Mouse (Mus musculus): ENCODE data around the gene Mxd3. TPM values are rescaled to one million over a fixed set of nuclear protein-coding genes. Genes with fewer than 3 reads are reported as not detected.

Gene Mxd3
- polyA plus RNA-seq, 1 experiment = 8.6 TPM

DNA sequence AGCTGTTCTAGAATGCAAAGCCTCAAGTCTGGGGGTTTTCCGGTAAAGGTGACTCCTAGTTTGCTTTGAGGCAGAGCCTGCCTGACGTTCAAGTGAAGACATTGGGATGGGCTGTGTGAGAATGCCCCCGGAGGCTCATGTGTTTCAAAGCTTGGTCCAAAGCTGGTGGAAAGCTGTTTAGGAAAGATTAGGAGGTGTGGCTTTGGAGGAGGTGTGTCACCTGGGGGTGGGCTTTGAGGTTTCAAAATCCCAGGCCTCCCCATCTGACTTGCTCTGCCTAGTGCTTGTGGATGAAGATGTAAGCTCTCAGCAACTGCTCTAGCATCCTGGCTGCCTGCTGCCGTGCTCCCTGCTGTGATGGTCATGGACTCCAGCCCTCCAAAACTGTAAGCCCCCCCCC, 6.1 kb upstream of the Mxd3 start:
- no peak overlapping the region for H3K4me3 ChIP-seq (ENCODE audit: insufficient read depth, low read length)
- TF ChIP-seq CTCF (IDR thresholded peaks at IDR 0.05; ENCODE audit: low read depth, low read length) (no peak), POLR2A (IDR thresholded peaks at IDR 0.05; ENCODE audit: borderline replicate concordance, low read depth, low read length) (no peak)
- no peak overlapping the region for H3K27ac ChIP-seq (ENCODE audit: insufficient read depth, low read depth, low read length)
- H3K4me1 ChIP-seq (ENCODE audit: control insufficient read depth, insufficient read depth, low read length) = peaks cover 4% of the 10 kb centered on the region

DNA sequence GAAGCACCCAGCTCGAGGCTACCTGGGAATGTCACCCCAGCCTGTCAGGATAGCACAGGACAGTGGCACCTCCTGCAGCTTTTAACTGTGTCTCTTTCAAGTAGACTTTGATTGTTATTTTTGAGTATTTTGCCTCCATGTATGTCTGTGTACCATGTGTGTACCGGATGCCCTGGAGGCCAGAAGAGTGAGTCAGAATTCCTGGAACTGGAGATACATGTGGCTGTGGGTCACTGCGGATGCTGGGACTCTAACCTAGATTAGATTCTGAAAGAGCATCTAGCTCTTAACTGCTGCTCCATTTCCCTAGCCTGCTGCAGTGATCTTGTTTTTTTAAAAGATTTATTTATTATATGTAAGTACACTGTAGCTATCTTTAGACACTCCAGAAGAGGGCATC, 2.7 kb upstream of the Mxd3 start:
- no peak overlapping the region for H3K4me3 ChIP-seq (ENCODE audit: insufficient read depth, low read length)
- H3K4me1 ChIP-seq (ENCODE audit: control insufficient read depth, insufficient read depth, low read length) = peaks cover 11% of the 10 kb centered on the region
- TF ChIP-seq POLR2A (IDR thresholded peaks at IDR 0.05; ENCODE audit: borderline replicate concordance, low read depth, low read length) (no peak), CTCF (IDR thresholded peaks at IDR 0.05; ENCODE audit: low read depth, low read length) (no peak)
- no peak overlapping the region for H3K27ac ChIP-seq (ENCODE audit: insufficient read depth, low read depth, low read length)

DNA sequence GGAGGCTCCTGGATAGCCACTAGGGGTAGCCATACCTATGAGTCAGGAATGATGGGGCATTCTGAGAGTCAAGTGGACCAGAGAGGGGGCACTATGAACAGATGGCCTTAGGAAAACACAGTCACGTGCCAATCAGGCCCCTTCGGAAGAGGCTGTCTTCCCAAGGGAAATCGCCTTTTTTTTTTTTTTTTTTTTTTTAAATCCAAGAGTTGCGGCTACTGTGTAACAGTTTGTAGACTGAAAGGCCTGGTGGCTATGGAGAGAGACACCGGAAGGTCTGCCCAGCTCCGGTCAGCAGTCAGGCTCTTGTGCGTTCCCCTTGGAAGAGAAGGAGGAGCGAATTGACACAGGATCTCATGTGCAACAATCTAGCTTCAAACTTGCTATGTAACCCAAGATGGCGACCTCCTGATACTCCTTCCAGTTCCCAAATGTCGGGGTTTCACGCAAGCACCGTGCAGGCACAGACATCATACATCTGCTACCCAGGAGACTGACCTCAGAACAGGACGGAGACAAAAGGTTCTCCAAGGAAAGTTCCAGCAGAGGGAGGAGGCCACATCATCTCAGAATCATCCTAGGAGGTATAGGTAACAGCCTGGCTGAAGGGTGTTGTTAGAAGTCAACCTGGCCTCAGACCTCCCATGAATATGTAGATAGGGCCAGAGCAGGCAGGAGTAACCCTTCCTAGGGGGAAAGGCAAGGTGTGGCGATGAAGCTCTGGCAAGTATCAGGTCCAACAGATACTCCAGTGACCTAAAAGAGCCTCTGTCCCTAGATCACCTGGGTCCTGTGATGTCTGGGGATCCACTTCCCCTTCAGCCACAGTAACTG, 1.2 kb upstream of the Mxd3 start:
- Histone ChIP-seq H3K27ac (ENCODE audit: insufficient read depth, low read depth, low read length) (no peak overlapping the region; the same call in 1 of the 2 replicates), H3K4me1 (ENCODE audit: control insufficient read depth, insufficient read depth, low read length) (peaks cover 14% of the 10 kb centered on the region), H3K4me3 (ENCODE audit: insufficient read depth, low read length) (peak overlapping the region; percentile 83)
- no peak for TF ChIP-seq POLR2A (IDR thresholded peaks at IDR 0.05; ENCODE audit: borderline replicate concordance, low read depth, low read length)
- no peak for TF ChIP-seq CTCF (IDR thresholded peaks at IDR 0.05; ENCODE audit: low read depth, low read length)

DNA sequence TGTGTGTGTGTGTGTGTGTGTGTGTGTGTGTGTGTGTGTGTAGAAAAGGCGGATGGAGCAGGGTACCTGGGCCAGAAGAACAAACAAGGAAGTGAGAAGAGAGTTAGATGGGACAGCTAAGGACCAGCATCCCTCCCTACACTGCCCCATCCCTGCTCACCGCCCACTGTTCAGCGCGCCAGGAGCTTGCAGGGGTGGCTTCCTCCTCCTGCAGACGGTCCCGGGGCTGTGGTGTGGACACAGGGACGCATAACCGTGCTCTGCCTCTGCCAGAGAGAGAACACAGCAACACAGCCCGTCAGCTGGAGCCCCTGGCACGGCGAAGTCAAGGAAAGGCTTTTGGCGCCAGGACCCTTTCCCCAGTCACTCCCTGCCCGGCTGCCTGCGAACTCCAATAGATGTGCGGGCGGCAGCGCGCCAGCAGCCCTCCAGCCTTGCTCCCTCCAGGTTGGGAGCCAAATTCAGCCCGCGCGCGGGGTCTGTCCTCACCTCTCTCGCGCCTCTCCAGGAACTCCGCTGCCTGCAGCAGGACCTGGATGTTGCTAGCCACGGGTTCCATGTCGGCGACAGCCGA, 427 bp downstream of the Mxd3 start:
- TF ChIP-seq POLR2A (IDR thresholded peaks at IDR 0.05; ENCODE audit: borderline replicate concordance, low read depth, low read length) (no peak), CTCF (IDR thresholded peaks at IDR 0.05; ENCODE audit: low read depth, low read length) (no peak)
- Histone ChIP-seq H3K4me3 (ENCODE audit: insufficient read depth, low read length) (peak overlapping the region; percentile 64), H3K27ac (ENCODE audit: insufficient read depth, low read depth, low read length) (no peak overlapping the region), H3K4me1 (ENCODE audit: control insufficient read depth, insufficient read depth, low read length) (peaks cover 14% of the 10 kb centered on the region)

DNA sequence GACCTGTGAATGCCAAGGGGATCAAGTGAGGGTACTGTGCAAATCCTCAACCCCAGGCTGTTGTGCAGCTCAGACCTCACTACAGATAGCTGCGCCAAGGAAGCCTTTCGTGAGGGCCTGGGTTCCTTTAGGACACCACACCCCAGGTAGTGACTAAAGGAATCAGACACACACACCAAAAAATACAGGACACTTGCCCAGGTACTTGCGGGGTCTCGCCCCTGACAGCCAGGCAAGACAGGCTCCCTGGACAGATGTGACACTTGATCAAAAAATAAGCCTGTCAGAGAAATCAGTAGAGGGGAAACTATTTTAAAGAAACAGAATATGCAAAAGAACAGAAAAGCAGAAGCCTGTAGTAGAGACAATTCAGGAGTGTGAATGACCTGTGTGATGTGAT, 982 bp downstream of the Mxd3 start:
- no peak overlapping the region for H3K27ac ChIP-seq (ENCODE audit: insufficient read depth, low read depth, low read length)
- no peak for TF ChIP-seq POLR2A (IDR thresholded peaks at IDR 0.05; ENCODE audit: borderline replicate concordance, low read depth, low read length)
- TF ChIP-seq CTCF (IDR thresholded peaks at IDR 0.05; ENCODE audit: low read depth, low read length) = no peak
- H3K4me1 ChIP-seq (ENCODE audit: control insufficient read depth, insufficient read depth, low read length) = peaks cover 19% of the 10 kb centered on the region

DNA sequence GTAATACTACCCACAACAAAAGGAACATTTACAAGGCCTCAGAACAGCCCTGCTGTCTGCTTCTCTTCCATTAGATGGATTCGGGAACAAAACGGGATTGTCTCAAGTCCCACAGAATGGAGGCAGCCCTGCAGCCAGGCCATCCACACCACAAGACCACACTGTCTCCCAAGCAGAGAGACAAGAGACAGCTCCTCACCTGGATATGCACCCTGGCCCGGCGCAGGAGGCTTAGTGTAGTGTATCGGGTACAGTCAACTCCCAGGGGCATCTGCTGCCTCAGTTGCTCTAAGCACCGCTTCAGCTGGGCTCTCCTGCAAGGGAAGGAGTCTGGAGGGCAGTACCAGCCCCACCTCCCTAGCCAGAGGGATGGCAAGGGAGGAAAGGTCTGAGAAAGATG, 1.5 kb downstream of the Mxd3 start:
- no peak for TF ChIP-seq POLR2A (IDR thresholded peaks at IDR 0.05; ENCODE audit: borderline replicate concordance, low read depth, low read length)
- TF ChIP-seq CTCF (IDR thresholded peaks at IDR 0.05; ENCODE audit: low read depth, low read length) = no peak
- H3K4me3 ChIP-seq (ENCODE audit: insufficient read depth, low read length) = no peak overlapping the region
- no peak overlapping the region for H3K27ac ChIP-seq (ENCODE audit: insufficient read depth, low read depth, low read length)
- H3K4me1 ChIP-seq (ENCODE audit: control insufficient read depth, insufficient read depth, low read length) = peaks cover 23% of the 10 kb centered on the region

More for the DNA sequence above, 982 bp downstream of the Mxd3 start:
- H3K4me3 ChIP-seq (ENCODE audit: insufficient read depth, low read length) = no peak overlapping the region

DNA sequence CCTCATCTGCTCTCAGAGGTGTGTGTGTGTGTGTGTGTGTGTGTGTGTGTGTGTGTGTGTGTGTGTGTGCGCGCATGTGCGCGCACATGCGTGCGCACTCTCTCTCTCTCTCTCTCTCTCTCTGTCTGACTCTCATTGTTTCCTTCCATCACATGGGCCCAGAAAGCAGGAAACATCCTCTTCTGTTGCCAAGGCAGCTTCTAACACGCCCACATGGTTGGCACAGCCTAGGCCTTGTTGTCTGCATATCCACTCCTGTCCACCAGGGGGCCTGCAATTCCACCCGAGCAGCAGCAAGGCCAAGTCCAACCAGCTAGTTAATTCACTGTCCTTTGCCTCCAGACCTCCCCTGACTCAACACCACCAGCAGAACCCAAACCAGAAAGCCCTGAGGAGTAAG, 2.0 kb downstream of the Mxd3 start:
- peaks cover 26% of the 10 kb centered on the region for H3K4me1 ChIP-seq (ENCODE audit: control insufficient read depth, insufficient read depth, low read length)
- no peak overlapping the region for H3K4me3 ChIP-seq (ENCODE audit: insufficient read depth, low read length)
- H3K27ac ChIP-seq (ENCODE audit: insufficient read depth, low read depth, low read length) = no peak overlapping the region

DNA sequence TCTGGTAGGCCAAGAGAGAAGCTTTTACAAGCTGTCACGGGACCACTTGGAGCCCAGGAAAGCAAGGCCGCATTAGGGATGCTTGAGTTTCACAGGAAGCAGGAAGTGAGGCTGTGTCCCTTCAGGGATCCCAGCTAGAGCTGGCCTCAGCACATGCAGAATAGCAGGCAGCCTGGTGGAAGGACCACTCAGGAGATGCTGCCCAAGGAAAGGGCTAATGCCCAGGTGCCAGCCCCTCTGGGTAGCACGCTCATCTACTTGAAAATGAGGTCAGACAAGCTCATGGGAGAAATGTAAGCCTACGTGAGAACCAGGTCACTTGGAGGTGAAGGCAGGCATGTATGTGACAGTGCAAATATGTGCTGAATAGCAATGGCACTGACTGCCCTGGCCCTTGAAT, 2.5 kb downstream of the Mxd3 start:
- TF ChIP-seq CTCF (IDR thresholded peaks at IDR 0.05; ENCODE audit: low read depth, low read length) (no peak), POLR2A (IDR thresholded peaks at IDR 0.05; ENCODE audit: borderline replicate concordance, low read depth, low read length) (no peak)
- no peak overlapping the region for H3K4me3 ChIP-seq (ENCODE audit: insufficient read depth, low read length)
- peaks cover 26% of the 10 kb centered on the region for H3K4me1 ChIP-seq (ENCODE audit: control insufficient read depth, insufficient read depth, low read length)
- H3K27ac ChIP-seq (ENCODE audit: insufficient read depth, low read depth, low read length) = no peak overlapping the region

More for the DNA sequence above, 2.0 kb downstream of the Mxd3 start:
- TF ChIP-seq CTCF (IDR thresholded peaks at IDR 0.05; ENCODE audit: low read depth, low read length) = peak; percentile 91
- TF ChIP-seq POLR2A (IDR thresholded peaks at IDR 0.05; ENCODE audit: borderline replicate concordance, low read depth, low read length) = no peak

DNA sequence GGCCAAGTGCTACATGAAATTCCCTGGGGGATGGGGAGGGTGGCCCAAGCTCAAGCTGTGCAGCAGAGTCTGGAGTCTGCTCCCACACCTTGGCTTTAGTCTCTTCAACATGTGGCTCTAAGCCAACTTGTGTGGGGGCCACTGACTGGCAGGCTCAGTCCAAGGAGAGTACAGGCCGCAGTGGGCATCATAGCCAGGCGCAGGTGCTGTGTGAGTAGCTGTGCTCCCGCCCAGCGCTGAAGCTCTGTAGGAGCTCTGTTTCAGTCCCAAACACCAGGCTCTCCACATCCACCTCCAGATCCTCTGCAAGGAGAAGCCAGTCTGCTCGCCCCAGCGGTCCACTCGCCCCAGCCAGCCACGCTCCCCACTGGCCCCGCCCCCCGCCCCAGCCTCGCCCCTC, 4.0 kb downstream of the Mxd3 start:
- Histone ChIP-seq H3K4me1 (ENCODE audit: control insufficient read depth, insufficient read depth, low read length) (peaks cover 30% of the 10 kb centered on the region), H3K4me3 (ENCODE audit: insufficient read depth, low read length) (no peak overlapping the region), H3K27ac (ENCODE audit: insufficient read depth, low read depth, low read length) (no peak overlapping the region)
- no peak for TF ChIP-seq POLR2A (IDR thresholded peaks at IDR 0.05; ENCODE audit: borderline replicate concordance, low read depth, low read length)
- TF ChIP-seq CTCF (IDR thresholded peaks at IDR 0.05; ENCODE audit: low read depth, low read length) = no peak

DNA sequence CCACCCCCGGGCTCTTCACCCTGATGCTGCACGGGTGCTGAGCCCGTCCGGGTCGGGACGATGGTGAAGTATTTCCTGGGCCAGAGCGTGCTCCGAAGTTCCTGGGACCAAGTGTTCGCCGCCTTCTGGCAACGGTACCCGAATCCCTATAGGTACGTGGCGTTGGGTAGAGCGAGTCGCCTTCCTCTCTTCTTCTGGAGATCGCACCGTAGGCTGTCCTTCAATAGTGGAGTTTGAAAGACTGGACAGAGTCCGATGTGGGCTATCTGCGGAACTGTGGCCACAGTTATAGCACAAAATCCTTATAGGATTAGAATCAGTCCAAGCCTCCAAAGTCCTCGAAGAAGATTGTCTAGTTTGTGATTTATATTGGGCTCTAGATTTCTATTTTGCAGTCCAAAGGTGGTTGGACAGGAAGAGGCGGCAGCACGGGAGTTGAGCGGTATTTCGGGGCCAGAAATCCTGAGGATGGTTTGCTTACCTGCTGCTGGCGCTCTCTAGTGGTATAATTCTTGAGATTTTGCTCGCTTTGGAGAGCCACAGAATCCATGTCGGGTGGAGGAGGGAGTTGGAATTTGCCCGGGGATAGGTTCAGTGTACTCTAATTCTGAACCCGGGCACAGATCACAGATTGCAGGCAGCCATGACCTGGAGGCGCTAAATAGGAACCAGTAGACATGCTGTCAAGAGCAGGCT, 7.3 kb downstream of the Mxd3 start:
- Histone ChIP-seq H3K4me3 (ENCODE audit: insufficient read depth, low read length) (peak overlapping the region; percentile 99), H3K4me1 (ENCODE audit: control insufficient read depth, insufficient read depth, low read length) (peaks cover 48% of the 10 kb centered on the region), H3K27ac (ENCODE audit: insufficient read depth, low read depth, low read length) (peak overlapping the region; percentile 64)
- TF ChIP-seq CTCF (IDR thresholded peaks at IDR 0.05; ENCODE audit: low read depth, low read length) = peak; percentile 37; the same call in 1 of the 2 replicates
- no peak for TF ChIP-seq POLR2A (IDR thresholded peaks at IDR 0.05; ENCODE audit: borderline replicate concordance, low read depth, low read length)
